Mouse (Mus musculus): ENCODE data around the gene Rps8. TPM values are rescaled to one million over a fixed set of nuclear protein-coding genes. Genes with fewer than 3 reads are reported as not detected.
A peak's percentile ranks its signal among the peaks of the same experiment; 100 is the strongest.
"Not testable (repeated sequence)": the region's sequence is repeated elsewhere in the genome, so short reads cannot be mapped to it uniquely, and the experiment has no call there.

Rps8 gene
- 2,027 and 2,234 TPM in 2 replicates for total RNA-seq (2017)

GRCm38 (mm10) chr4:117155792-117156355 lies at the start of gene Rps8:
TSS of gene Rps8 (minus strand) at chr4:117156243.
- ATAC-seq (replicated peaks in 1 of 2; ENCODE audit: insufficient read depth in 1 of 2, low FRiP score in 2 of 2, low TSS enrichment in 1 of 2, low read depth in 1 of 2, poor library complexity in 2 of 2, severe bottlenecking in 2 of 2) = peak; percentile 82 to 95

GRCm38 (mm10) chr4:117202992-117203354 lies 46.9 kb upstream of the Rps8 start:
- ATAC-seq (replicated peaks in 1 of 2; ENCODE audit: insufficient read depth in 1 of 2, low FRiP score in 2 of 2, low TSS enrichment in 1 of 2, low read depth in 1 of 2, poor library complexity in 2 of 2, severe bottlenecking in 2 of 2) = no peak

DNA sequence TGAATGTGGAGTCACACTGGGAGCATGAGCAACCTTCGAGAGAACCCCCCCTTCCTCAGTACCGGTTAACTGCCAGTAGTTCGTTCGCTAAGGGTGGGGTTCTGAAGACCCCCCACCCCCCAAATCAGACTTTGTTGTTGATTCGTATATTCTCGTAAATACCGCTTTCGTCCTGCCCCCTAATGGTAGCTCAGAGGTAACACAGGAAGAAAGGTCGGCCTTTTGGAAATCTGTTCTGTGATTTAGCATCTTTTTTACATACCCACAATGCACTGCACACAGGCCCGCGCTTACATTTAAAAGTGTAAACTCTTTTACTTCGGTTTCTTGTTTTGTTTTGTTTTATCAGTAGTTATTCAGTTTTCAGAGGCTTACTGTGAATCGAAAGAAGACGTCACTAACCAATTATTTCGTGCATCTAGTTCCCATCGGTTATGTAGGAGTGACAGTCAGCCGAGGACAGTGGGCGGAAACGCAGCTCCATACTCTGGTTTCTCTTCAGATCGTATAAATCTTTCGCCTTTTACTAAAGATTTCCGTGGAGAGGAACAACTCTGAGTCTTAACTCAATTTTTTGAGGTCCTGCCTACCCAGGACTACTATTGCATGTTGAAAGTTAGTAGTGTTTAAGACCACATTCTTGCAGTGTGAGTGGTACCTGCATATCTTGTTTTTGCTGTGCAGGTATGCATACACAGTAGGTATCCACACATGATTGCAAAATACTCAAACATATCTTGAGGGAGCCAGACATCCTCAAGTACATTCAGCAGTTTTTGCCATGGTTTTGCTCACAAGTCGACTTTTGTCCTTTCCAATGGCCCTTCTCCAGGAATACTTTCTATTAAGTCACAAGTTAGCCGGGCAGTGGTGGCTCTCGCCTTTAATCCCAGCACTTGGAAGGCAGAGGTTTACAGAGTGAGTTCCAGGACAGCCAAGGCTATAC lies 46.3 kb upstream of the Rps8 start:
- ATAC-seq (replicated peaks in 1 of 2; ENCODE audit: insufficient read depth in 1 of 2, low FRiP score in 2 of 2, low TSS enrichment in 1 of 2, low read depth in 1 of 2, poor library complexity in 2 of 2, severe bottlenecking in 2 of 2) = peak; percentile 56 to 84

- ATAC-seq (replicated peaks in 1 of 2; ENCODE audit: insufficient read depth in 1 of 2, low FRiP score in 2 of 2, low TSS enrichment in 1 of 2, low read depth in 1 of 2, poor library complexity in 2 of 2, severe bottlenecking in 2 of 2) = no peak
Observed at GRCm38 (mm10) chr4:117191804-117192203, 35.8 kb upstream of the Rps8 start.

GRCm38 (mm10) chr4:117190660-117191059 lies 34.6 kb upstream of the Rps8 start:
- no peak for ATAC-seq (replicated peaks in 1 of 2; ENCODE audit: insufficient read depth in 1 of 2, low FRiP score in 2 of 2, low TSS enrichment in 1 of 2, low read depth in 1 of 2, poor library complexity in 2 of 2, severe bottlenecking in 2 of 2)

- peak; percentile 84 to 89 for ATAC-seq (replicated peaks in 1 of 2; ENCODE audit: insufficient read depth in 1 of 2, low FRiP score in 2 of 2, low TSS enrichment in 1 of 2, low read depth in 1 of 2, poor library complexity in 2 of 2, severe bottlenecking in 2 of 2)
Observed at GRCm38 (mm10) chr4:117189856-117190543, 34.0 kb upstream of the Rps8 start.

DNA sequence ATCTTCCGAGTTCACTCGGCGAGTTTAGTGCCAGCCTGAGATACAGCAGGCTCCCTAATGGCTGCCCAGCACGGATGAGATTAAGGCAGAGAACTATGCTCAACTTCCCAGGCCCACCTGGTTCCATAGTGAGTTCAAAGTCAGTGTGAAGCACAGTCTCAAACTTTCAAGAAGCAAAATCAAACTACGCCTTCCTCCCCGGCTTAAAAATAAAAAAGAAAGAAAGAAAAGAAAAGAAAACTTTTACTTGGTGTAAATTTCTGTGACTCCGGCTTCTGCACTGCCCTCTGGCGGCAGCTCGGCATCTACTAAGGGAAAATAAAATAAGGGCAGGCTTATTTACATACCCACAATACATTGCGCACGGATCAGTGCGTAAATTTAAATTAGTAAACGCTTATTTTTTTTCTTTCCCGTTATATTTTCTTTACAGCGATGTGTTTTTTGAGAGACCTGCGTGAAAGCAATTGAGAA lies 33.4 kb upstream of the Rps8 start:
- ATAC-seq (replicated peaks in 1 of 2; ENCODE audit: insufficient read depth in 1 of 2, low FRiP score in 2 of 2, low TSS enrichment in 1 of 2, low read depth in 1 of 2, poor library complexity in 2 of 2, severe bottlenecking in 2 of 2) = peak; percentile 54 to 68; a peak in 1 of 4 replicates

- no peak for ATAC-seq (replicated peaks in 1 of 2; ENCODE audit: insufficient read depth in 1 of 2, low FRiP score in 2 of 2, low TSS enrichment in 1 of 2, low read depth in 1 of 2, poor library complexity in 2 of 2, severe bottlenecking in 2 of 2)
Observed at GRCm38 (mm10) chr4:117188969-117189368, 32.9 kb upstream of the Rps8 start.

GRCm38 (mm10) chr4:117182759-117183096 lies 26.7 kb upstream of the Rps8 start:
- not testable (repeated sequence) for ATAC-seq (replicated peaks in 1 of 2; ENCODE audit: insufficient read depth in 1 of 2, low FRiP score in 2 of 2, low TSS enrichment in 1 of 2, low read depth in 1 of 2, poor library complexity in 2 of 2, severe bottlenecking in 2 of 2)

GRCm38 (mm10) chr4:117181863-117182758 lies 26.1 kb upstream of the Rps8 start, which contains the start of gene Kif2c:
TSS of gene Kif2c (minus strand) at chr4:117182639.
- ATAC-seq (replicated peaks in 1 of 2; ENCODE audit: insufficient read depth in 1 of 2, low FRiP score in 2 of 2, low TSS enrichment in 1 of 2, low read depth in 1 of 2, poor library complexity in 2 of 2, severe bottlenecking in 2 of 2) = peak; percentile 97 to 99

DNA sequence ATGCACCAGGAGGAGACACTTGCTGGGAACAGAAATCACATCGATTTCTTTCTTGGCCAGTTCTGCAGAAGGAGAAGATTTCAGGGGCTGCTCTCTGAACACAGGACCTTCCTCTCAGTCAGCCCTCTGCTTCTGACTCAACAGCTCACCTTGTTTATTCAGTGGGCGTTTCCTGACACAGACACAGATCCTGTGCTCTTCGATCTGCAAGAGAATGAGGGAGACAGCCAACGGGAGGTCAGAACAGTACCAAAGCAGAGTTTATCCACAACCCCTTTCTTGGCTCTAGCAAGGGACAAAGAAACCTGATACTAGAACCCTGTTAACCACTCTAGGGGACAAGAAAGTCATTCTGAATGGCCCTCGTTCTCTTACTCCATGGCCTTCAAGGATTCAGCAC lies 13.9 kb upstream of the Rps8 start:
- ATAC-seq (replicated peaks in 1 of 2; ENCODE audit: insufficient read depth in 1 of 2, low FRiP score in 2 of 2, low TSS enrichment in 1 of 2, low read depth in 1 of 2, poor library complexity in 2 of 2, severe bottlenecking in 2 of 2) = no peak

DNA sequence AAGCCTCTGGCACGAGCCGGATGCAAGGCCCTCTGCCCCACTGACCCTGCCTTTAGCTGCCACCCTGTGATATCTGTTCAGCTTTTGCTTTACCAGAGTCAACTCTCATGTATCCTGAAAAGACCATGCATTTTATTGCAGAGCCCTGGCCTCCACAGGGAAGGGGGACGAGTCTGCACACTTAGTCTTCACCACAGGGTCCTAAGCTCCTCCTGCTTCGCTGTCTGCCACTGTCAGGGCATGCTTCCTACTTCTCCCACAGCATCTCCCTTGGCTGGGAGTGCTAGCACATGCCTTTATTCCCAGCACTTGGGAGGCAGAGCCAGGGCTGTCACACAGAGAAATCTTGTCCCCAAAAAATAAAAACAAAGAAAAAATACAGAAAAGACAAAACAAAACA lies 5.1 kb upstream of the Rps8 start:
- ATAC-seq (replicated peaks in 1 of 2; ENCODE audit: insufficient read depth in 1 of 2, low FRiP score in 2 of 2, low TSS enrichment in 1 of 2, low read depth in 1 of 2, poor library complexity in 2 of 2, severe bottlenecking in 2 of 2) = no peak

GRCm38 (mm10) chr4:117159666-117160065 lies 3.6 kb upstream of the Rps8 start:
- no peak for ATAC-seq (replicated peaks in 1 of 2; ENCODE audit: insufficient read depth in 1 of 2, low FRiP score in 2 of 2, low TSS enrichment in 1 of 2, low read depth in 1 of 2, poor library complexity in 2 of 2, severe bottlenecking in 2 of 2)

DNA sequence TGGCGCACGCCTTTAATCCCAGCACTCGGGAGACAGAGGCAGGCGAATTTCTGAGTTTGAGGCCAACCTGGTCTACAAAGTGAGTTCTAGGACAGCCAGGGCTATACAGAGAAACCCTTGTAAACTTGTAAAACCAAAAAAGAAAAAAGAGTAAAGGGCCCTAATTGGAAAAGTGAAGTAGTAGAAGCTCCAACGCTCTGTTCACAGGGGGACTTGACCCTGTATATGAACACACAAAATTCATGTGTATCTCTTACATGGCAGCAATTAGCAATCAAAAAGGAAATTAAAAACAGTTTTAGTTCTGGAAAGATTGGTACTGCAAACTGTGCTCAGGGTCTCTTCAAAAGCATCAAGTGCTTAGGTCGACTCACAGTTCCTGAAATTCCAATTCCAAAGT lies 329 bp upstream of the Rps8 start:
- no peak for ATAC-seq (replicated peaks in 1 of 2; ENCODE audit: insufficient read depth in 1 of 2, low FRiP score in 2 of 2, low TSS enrichment in 1 of 2, low read depth in 1 of 2, poor library complexity in 2 of 2, severe bottlenecking in 2 of 2)

DNA sequence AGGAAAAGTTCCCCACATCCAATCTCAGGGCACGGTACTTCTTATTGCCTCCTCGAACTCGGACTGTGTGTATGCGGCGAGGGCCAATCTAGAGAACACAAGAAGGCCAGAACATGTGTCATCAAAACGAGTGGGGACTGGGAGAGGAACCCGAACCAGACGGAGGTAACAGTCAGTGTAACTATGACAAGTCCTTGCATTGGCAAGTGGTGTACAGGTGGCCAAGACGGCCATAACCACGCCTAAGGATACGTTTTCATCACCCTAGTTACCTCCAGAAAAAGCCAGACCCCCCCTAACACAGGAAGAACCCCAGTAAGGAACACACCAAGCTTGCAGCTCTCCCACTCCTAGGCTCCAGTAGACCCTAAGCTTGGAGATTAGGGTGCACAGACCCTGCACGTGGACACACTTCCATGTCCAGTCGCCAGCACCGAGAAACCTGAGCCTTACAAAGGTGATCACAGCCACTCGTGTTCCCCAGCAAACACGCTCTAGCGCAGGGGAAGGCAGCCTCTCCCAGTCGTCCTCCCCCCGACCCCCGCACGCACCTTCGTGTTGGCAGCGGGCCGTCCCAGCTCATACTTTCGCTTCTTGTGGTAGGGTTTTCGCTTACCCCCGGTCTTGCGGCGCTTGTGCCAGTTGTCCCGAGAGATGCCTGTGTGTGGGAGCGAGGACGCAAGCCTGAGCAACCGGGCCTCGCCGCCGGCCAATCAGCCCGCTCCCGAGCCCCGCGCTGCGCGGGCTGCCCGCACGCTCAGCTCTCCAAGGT lies 837 bp downstream of the Rps8 start:
- ATAC-seq (replicated peaks in 1 of 2; ENCODE audit: insufficient read depth in 1 of 2, low FRiP score in 2 of 2, low TSS enrichment in 1 of 2, low read depth in 1 of 2, poor library complexity in 2 of 2, severe bottlenecking in 2 of 2) = no peak

GRCm38 (mm10) chr4:117152714-117153113 lies 3.3 kb downstream of the Rps8 start:
- ATAC-seq (replicated peaks in 1 of 2; ENCODE audit: insufficient read depth in 1 of 2, low FRiP score in 2 of 2, low TSS enrichment in 1 of 2, low read depth in 1 of 2, poor library complexity in 2 of 2, severe bottlenecking in 2 of 2) = no peak

Measured in hematopoietic stem cell, adult 5-6 weeks (primary cell).